Mouse (Mus musculus) embryo, embryonic 10 days (tissue): ENCODE measurements around the gene Tle2.

Source experiments
- DNase-seq: peaks from one replicate; pipeline ENCODE4 v3.0.0-alpha.2; 2015; ENCODE audit warnings: low spot score

Tle2 gene

GRCm38 (mm10) chr10:81553807-81554755 lies 20.3 kb upstream of the Tle2 start:
- DNase-seq: no peak

GRCm38 (mm10) chr10:81556282-81556681 lies 18.1 kb upstream of the Tle2 start:
- no peak for DNase-seq

- DNase-seq: no peak
Observed at GRCm38 (mm10) chr10:81557491-81557890, 16.9 kb upstream of the Tle2 start.

GRCm38 (mm10) chr10:81559163-81559626 lies 15.2 kb upstream of the Tle2 start, which contains the start of gene Aes:
TSS of gene Aes (plus strand) at chr10:81559488.
- DNase-seq: peak; percentile 31

GRCm38 (mm10) chr10:81559627-81560539 lies 14.5 kb upstream of the Tle2 start:
- DNase-seq: peak; percentile 23

GRCm38 (mm10) chr10:81560719-81561459 lies 13.5 kb upstream of the Tle2 start:
- DNase-seq: peak; percentile 42

- no peak for DNase-seq
Observed at GRCm38 (mm10) chr10:81562411-81562810, 11.9 kb upstream of the Tle2 start.

GRCm38 (mm10) chr10:81563481-81563880 lies 10.9 kb upstream of the Tle2 start:
- no peak for DNase-seq

GRCm38 (mm10) chr10:81564216-81564615 lies 10.1 kb upstream of the Tle2 start:
- peak; percentile 80 for DNase-seq

GRCm38 (mm10) chr10:81564734-81565133 lies 9.6 kb upstream of the Tle2 start:
- DNase-seq: peak; percentile 73

GRCm38 (mm10) chr10:81565257-81566228 lies 8.8 kb upstream of the Tle2 start:
- DNase-seq: peak; percentile 36

GRCm38 (mm10) chr10:81568381-81569191 lies 5.8 kb upstream of the Tle2 start:
- no peak for DNase-seq

- DNase-seq: no peak
Observed at GRCm38 (mm10) chr10:81569507-81570237, 4.7 kb upstream of the Tle2 start.

GRCm38 (mm10) chr10:81570238-81570800 lies 4.0 kb upstream of the Tle2 start:
- DNase-seq: peak; percentile 71

GRCm38 (mm10) chr10:81570831-81571500 lies 3.4 kb upstream of the Tle2 start:
- peak; percentile 98 for DNase-seq

- DNase-seq: peak; percentile 99
Observed at GRCm38 (mm10) chr10:81571501-81571876, 2.9 kb upstream of the Tle2 start.

- DNase-seq: no peak
Observed at GRCm38 (mm10) chr10:81572133-81572671, 2.2 kb upstream of the Tle2 start.

- DNase-seq: no peak
Observed at GRCm38 (mm10) chr10:81572975-81573374, 1.4 kb upstream of the Tle2 start.
